Mouse (Mus musculus): ENCODE results near the gene Gm10277.

The Gm10277 gene

DNA sequence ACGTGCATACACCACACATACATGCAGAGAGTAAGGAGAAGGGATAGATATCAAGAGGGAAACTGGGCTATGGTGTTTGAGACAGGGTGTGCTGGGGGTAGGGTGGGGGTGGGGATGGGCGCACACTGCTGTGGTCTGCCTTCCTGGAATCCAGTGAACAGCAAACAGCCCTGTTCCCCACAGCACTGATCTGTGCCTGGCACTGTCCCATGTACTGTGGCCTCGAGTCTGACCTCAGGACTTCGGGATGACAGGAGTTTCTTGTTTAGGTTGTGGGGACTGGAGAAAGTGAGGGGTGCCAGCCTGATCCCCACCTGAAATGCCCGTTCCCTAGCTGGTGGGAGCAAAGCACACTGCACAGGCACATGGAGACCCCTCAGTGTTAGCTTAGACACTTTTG lies at the start of gene Gm10277:
Gene Gm10277, minus strand, starts transcription at position 41 of the 400 bp plus-strand sequence.
- DNase-seq (ENCODE audit: low spot score in 2 of 2), result peak in 1 of 2 experiments; percentile 18

DNA sequence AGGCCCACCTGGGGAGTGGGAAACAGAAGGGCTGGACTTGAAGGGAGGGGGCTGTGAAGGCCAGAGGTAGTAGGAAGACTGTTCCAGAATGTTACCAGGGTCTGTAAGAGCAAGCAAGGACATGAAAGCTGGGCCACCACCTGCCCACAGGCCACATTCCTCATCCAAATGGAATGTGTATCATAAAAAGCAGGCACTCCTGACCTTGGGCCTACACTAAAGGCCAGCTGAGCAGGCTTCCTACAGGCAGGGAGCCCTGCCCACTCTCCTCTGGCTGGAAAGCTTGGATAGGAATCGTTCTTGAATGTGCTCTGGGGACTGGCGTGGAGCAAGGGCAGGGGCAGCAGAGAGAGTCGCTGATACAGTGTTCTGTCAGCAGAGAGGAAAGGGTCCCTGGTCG lies 49.2 kb upstream of the Gm10277 start:
- DNase-seq (ENCODE audit: low spot score in 2 of 2), result no peak

DNA sequence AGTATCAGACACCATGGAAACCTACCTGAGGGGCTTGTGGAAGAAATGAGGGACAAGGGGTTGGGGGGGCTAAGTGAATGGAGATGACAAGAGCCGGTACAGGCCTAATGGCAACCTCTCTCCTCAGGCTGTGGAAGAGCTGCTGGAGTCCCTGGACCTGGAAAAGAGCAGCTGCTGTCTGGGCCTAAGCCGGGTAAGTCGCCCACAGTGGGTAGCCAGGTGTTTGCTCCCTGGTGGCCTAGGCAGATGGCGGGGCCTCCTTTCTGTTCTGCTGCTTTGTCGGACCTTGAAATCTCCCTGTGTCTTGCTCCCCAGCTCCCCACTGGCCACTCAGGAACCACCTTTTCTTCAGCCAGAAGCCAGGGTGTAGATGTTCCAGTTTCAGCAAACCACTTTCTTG lies 48.7 kb upstream of the Gm10277 start:
- DNase-seq (ENCODE audit: low spot score in 2 of 2), result no peak

DNA sequence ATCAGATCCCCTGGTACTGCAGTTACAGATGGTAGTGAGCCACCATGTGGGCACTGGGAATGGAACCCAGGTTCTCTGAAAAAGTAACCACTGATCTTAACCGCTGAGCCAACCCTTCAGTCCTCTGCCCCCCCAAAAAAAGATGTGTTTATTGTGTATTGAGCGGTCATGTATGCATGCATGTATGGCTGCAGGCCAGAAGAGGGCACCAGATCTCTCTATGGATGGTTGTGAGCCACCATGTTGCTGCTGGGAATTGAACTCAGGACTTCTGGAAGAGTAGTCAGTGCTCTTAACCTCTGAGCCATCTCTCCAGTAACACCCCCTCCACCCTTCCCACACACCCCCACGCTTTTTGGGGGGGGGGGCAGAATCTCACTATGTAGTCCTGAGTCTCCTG lies 47.6 kb upstream of the Gm10277 start:
- DNase-seq (ENCODE audit: low spot score in 2 of 2), result no peak

DNA sequence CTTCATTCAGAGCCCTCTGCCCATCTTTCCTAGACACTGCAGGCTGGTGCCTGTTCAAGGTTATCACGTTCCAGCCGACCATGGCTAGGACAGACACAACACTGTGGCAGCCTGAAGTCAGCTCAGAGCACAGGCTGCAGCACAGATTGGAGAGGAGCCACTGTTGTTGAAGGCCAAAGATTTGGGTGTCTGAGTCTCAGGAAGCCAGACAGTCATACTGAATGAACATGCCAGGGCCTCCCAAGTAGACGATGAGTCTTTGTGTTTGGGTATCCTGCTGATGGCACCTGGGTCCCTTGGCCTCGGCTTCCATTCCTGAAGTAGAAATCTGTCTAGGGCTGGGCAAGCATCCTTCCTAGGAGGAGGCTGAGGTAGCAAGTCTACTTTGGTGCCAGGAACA lies 45.0 kb upstream of the Gm10277 start:
- DNase-seq (ENCODE audit: low spot score in 2 of 2), result no peak

DNA sequence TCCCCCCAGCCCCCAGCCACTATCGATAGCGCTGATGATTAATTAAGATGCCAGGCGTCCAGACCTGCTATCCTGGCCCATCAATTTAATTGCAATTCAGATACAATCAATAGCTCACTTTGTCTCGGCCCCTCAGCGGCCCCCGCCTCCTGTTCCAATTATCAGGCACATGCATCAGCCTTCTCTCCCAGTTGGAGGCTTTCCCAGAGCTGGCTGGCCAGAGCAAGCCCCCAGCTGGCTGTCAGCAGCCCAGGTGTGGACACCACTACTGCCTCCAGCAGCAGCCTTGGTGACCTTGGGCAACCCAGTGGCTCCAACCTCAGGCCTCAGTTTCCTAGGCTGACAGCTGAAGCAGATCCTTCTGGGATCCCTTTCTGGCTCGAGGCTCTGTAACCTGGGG lies 43.3 kb upstream of the Gm10277 start:
- no peak for DNase-seq (ENCODE audit: low spot score in 2 of 2)

DNA sequence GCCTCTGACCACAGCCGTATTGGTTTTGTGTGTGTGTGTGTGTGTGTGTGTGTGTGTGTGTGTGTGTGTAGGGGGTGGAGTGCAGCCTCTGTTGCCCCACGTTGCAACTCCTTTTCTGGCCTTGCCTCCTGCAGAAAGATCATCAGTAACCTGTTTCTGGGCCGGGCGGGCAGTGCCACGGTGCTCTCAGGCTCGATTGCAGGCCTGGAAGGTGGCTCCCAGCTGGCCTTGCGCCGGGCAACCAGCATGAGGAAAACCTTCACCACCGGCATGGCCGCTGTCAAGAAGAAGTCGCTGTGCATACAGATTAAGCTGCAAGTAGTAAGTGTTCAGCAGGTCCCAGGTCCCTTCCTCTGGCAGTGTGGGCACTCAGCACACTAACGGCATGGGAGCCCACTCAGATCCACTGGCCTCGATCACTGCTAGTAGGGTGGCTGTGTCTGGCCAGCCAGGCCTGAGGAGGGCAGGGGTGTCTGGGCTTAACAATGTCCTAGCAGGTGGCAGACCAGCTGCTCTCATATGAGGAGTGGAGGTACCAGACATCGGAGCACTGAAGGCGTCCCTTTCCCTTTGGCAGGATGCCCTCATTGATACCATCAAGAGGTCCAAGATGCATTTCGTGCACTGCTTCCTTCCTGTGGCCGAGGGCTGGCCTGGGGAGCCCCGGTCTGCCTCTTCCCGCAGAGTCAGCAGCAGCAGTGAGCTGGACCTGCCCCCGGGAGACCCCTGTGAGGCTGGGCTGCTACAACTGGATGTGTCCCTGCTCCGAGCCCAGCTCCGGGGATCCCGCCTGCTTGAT lies 41.7 kb upstream of the Gm10277 start:
- no peak for DNase-seq (ENCODE audit: low spot score in 2 of 2)

DNA sequence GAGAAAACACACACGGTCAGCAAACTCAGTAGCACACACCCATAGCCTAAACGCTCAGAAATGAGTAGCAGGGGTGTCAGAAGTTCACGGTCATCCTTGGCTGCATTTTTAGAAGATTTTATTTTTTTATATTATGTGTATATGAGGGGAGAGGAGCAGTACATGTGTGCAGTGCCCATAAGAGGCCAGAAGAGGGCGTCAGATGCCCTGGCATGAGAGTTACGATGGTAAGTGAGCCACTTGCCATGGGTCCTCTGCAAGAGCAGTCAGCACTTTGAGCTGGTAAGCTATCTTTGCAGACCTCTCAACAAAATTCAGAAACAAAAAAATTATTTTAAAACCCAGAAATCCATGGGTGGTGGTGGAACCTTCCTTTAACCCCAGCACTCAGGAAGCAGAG lies 40.6 kb upstream of the Gm10277 start:
- DNase-seq (ENCODE audit: low spot score in 2 of 2), result no peak

DNA sequence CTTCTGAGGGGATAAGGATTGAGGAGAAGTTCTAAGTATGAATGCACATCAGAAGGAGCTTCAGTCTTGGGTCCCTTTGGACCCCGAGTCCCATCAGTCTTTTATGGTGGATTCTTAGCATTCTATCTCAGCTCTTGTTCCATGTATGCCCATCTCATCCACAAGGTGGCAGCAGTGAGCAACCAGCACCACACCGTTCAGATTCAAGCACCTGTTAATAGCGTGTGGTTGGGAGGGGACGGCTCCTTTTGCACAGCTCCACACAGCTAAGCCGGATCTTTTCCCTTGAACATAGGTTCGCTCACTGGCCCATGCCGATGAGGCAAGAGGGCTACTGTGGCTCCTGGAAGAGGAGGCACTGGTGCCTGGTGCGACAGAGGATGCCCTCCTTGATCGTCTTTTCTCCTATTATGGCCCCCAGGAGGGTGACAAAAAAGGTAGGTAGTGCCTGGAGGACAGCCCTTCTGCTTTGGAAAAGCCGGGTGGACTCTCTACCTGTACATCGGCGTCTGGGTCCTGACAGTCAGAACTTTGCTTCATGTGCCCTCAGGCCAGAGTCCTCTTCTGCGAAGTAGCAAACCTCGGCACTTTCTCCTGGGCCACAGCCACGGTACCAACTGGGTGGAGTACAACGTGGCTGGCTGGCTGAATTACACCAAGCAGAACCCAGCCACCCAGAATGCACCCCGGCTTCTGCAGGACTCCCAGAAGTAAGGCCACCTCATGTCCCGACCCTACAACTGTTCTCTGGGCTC lies 39.9 kb upstream of the Gm10277 start:
- peak; percentile 90 for DNase-seq (ENCODE audit: low spot score in 2 of 2)

DNA sequence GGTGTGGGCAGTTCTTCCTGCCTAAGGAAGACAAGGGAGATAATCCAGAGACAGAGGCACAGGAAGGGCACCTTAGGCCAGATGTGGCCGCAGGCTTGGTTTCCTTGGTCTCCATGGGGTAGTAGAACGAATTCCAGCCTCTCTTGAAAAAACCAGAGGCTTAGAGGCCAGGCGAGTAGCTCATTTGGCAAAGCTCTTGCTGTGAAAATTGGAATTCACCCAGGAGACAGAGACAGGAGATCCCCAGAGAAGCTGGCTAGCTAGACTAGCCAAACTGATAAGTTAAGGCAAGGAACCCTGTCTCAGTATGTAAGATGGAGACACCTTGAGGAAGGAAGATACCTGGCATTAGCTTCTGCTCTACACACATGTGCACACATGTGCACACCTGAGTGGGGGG lies 38.8 kb upstream of the Gm10277 start:
- DNase-seq (ENCODE audit: low spot score in 2 of 2), result no peak

DNA sequence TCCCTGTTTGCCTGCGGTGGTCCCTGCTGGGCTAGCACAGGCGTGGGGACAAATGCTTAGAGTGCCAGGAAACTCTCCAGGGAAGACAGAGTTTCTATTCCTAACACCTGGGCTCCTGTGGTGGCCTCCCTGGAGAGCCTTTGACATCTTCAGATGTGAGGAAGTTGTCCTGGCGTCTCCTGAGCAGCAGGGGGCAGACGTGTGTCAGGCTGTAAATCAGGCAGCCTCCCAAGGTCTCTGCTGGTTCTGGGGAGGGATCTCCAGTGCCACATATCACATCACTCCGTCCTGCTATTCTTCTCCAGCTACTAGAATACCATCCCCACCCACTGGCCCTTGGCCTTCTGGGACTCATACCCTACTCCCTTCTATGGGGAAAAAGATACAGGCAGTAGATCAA lies 38.3 kb upstream of the Gm10277 start:
- peak; percentile 80 to 86 for DNase-seq (ENCODE audit: low spot score in 2 of 2)

DNA sequence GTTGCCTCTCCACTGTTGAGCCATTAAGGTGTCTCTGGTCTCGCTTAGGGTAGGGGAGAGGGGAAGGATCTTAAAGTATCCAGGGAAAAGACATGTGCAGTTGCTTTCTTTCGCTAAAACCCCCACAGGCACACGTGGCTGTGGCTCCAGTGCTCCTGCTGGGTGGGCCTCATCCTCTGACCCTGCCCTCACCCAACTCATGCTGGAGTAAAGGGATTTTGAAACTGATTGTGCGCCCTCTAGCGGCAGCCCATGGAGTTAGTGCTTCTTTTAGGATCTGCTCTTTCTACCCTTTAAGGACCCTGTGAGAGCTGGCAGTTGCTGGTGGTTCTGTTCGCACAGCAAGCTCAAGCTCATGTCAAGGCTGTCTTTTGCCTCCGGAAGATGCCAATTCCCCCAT lies 35.2 kb upstream of the Gm10277 start:
- DNase-seq (ENCODE audit: low spot score in 2 of 2), result peak in 1 of 2 experiments; percentile 76

DNA sequence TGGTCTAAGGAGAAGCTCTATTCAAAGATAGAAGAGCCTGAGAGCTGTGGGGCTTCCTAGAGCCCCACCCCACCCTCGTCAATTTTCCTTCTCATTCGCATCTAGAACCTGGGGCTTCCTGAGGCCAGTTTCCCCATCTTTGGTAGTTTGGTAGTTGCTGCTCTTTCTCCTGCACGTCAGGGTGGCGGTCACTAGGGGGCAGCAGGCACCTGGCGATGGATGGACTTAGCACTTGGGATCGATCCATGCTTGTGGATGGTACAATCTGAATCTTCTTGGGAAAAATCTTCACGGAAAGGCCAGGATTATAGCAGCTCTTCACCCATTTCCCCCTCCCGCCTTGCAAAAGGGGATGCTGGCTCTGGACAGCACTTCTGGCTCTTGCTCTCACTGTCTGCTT lies 34.1 kb upstream of the Gm10277 start:
- no peak for DNase-seq (ENCODE audit: low spot score in 2 of 2)

DNA sequence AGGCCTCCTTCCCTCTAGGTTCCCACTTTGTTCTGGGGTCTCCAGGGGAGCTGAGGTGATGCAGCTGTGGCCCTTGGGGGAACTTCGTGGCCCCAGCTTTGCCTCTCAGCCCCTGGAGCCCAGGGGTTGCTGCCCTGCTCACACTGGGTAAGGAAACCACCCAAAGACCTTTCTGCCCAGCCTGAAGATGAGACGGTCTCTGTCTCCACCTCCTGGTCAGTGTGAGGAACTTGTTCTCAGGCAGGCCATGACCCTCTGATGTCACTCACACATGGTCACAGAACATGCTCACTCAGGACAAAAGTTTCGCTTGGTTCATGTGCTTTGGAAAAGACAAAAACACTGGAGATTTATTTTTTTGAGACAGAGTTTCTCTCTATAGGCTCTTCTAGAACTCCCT lies 28.5 kb upstream of the Gm10277 start:
- DNase-seq (ENCODE audit: low spot score in 2 of 2), result no peak

DNA sequence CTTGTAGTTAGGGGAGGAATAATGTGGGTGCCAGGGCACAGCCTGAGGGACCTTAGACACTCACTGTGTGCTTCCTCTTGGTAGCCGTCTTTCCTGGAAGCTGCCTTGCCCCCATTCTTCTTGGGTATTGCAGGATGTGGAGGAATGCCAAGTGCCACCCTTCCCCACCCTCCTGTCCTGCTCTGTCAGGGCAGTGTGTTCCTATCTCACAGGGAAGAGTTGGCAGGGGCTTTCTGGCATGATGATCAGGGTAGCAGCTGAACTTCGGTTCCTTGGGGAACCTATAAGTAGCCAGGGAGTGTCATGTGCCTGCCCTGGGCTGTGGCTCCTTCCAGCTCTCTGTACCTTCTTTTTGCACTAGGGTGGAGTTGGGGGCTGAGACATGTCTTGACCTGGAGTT lies 26.4 kb upstream of the Gm10277 start:
- DNase-seq (ENCODE audit: low spot score in 2 of 2), result no peak

DNA sequence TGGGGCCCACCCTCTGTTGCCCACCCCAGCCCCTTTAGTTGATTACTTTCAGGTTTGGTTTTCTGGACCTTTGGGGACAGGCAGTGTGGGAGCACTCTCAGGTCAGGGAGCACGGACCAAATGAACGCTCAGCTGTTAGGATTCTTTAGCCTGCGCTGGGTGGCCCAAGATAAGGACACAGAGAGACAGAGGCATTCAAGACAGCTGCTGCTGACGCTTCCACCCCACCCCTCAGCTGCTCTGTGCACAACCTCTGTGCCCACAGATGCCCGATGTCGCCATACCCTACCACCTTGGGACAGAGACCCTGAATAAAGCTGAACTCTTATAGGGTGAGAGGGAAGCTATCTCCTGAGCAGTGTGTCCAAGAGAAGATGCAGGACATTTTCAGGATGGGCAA lies 22.5 kb upstream of the Gm10277 start:
- no peak for DNase-seq (ENCODE audit: low spot score in 2 of 2)

DNA sequence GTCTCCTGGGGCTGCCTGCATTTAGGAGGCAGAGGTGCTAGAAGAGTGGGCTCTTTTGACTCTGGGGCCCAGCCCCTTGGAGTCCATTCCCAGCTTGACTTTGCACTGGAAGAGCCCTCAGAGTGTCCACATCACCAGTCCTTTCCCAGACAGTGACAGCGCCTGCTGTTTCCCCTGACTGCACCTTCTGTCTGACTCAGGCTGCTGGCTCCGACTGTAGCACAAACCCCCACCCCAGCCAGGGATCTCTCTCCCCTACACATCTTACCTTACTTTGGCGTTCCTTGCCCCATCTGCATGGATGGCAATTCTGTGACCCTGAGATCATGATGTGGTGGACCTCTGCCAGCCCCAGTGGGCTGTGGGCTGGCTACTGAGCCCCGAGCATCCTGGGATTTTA lies 21.7 kb upstream of the Gm10277 start:
- peak in 1 of 2 experiments; percentile 50 for DNase-seq (ENCODE audit: low spot score in 2 of 2)

DNA sequence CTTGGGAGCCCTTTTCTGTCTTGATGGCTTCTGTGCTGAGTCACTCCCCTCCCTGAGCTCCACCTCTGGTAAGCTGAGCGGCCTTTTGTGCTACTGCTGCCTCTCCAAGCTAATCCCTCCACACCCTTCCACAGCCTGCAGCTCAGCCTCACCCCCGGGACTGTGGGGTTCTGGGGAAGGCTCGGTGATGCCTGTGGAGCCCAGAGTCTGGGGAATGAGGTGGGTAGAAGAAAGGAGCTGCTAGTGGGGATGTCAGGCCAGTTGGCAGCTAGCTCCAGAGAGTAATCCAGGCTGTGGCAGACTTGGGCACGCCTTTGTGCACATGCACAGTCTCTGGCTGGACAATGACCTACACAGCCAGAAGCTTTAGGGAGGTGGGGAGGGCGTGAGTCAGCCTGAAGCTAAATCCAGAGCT lies 20.5 kb upstream of the Gm10277 start:
- DNase-seq (ENCODE audit: low spot score in 2 of 2), result peak in 1 of 2 experiments; percentile 61

DNA sequence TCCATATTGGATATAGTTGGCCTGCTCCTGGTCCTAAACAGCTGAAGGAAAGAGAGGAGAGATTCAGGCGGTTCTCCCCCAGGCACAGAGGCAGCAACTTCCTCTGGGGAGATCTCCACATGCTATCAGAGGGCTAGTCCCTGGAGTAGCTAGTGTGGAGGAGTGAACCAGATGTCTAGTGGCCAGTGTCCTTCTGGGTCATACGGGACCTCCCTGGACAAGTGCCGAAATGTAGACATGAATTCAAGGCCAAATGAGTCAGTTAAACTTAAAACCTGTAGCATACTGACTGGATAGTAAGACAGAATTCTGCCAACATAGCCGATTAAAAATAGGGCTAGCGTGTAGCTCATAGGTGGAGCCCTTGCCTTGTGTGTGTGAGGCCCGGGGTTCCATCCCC lies 19.3 kb upstream of the Gm10277 start:
- DNase-seq (ENCODE audit: low spot score in 2 of 2), result no peak

DNA sequence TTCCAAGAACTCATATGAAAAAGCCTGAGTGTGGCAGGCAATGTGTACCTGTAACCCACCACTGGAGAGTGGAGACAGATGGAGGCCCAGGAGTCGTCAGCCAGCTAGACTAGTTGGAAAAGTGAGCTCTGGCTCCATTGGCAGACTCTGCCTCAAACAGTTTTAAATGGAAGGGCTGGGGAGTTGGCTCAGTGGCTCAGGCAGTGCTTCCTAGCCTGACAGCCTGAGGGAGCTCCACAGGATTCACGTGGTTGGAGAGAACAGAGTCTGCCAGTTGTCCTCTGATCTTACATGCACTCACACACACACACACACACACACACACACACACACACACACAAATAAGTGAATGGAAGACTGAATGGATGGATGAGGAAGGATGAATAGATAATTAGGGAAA lies 18.7 kb upstream of the Gm10277 start:
- DNase-seq (ENCODE audit: low spot score in 2 of 2), result peak in 1 of 2 experiments; percentile 66

DNA sequence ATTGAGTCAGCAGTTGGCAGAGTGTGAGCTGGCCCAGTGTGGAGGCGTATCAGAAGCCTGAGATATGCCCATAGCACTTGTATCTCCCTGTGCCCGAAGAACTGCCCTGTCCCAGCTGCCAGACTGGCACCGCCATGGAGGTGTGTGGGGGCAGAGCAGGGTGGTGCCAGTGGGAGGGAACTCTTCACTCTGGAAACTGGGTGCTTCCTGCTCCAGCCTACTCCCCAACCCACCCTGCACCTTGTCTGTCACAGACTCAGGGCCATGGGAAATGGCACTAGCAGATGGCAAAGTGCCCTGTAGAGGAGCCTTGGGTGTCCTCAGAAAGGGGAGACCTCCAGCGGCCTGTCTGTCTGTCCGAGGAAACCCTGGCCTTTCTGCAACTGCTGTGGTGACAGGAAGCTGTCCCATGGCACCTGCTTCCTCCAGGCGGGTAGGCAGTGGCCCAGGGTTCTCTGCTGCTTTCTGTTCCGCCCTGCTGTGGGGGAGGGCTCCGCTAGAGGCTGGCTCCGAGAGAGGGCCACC lies 14.9 kb upstream of the Gm10277 start:
- DNase-seq (ENCODE audit: low spot score in 2 of 2), result peak; percentile 63 to 67

DNA sequence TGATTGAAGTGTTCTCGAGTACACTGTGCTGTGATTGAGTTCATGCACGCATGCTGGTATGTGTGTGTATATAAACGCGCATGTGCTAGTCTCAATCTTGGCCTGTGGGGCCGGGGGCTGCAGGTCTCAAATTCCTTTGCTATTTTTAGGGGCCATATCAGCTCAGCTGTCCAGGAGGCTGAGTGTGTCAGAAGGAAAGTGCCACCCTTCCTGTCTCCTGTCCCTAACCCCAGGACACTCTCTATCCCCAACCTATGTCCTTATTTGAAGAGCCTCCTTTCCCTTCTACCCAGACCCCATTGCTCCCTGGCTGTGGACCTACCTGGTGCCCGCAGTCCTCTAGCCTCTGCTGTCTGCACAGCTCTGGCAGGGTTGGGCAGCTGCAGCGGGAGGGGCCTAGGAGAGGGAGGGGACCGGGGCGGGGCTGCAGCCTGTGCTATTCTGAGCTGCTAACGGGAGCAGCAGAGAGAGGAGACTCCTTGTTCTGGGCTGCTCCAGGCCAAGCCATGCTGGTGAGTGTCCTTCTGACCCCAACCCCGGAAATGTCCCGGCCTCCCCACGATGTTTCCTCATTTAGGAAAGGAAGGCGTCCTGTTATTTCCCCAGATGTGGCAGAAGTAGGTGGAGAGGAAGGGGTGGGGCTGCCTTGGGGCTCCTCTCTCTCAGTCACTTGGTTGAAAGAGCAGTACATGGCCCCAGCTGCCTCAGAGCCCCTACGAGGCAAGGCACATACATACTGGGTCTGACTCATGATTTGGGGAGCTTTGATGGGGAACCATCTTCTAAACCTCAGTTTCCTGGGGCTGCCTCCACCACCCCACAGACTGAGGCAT lies 13.5 kb upstream of the Gm10277 start:
- peak in 1 of 2 experiments; percentile 54 for DNase-seq (ENCODE audit: low spot score in 2 of 2)

Data from right cerebral cortex, postnatal 10 days (tissue).